Mouse (Mus musculus) limb, embryonic 15.5 days (tissue): ENCODE measurements at regions not wholly inside any gene's neighbourhood (a gene's known extent, or its start where the extent isn't known, plus 50 kb on each side); places are given as distances from the start of the nearest gene placed in this dataset.

Source experiments
- ATAC-seq: fragments of 200-750 bp; cut with Nextera tagmentation; 2 replicates; pipeline ENCODE4 v1.8.0; 2017; ENCODE audit warnings: low read depth, moderate TSS enrichment; ENCODE audit not compliant: insufficient number of reproducible peaks, low FRiP score, low TSS enrichment
- H3K27ac ChIP-seq: fragments of 300-500 bp; sonication (generic); 2 replicates; pipeline ENCODE4 v1.5.1; 2015; ENCODE audit warnings: moderate library complexity, mild to moderate bottlenecking, inconsistent platforms
- H3K27me3 ChIP-seq: fragments of 300-500 bp; sonication (generic); 2 replicates; pipeline ENCODE4 v1.6.1; 2015; ENCODE audit warnings: inconsistent platforms
- H3K36me3 ChIP-seq: fragments of 300-500 bp; sonication (generic); 2 replicates; pipeline ENCODE4 v1.6.1; 2015; ENCODE audit warnings: inconsistent platforms
- H3K4me1 ChIP-seq: fragments of 300-500 bp; sonication (generic); 2 replicates; pipeline ENCODE4 v1.6.1; 2015; ENCODE audit warnings: inconsistent platforms
- H3K4me2 ChIP-seq: fragments of 300-500 bp; sonication (generic); 2 replicates; pipeline ENCODE4 v1.6.1; 2015; ENCODE audit warnings: mild to moderate bottlenecking, inconsistent platforms
- H3K4me3 ChIP-seq: fragments of 300-500 bp; sonication (generic); 2 replicates; pipeline ENCODE4 v1.5.1; 2015; ENCODE audit warnings: mild to moderate bottlenecking, inconsistent platforms
- H3K9ac ChIP-seq: fragments of 300-500 bp; sonication (generic); 2 replicates; pipeline ENCODE4 v1.6.1; 2015; ENCODE audit warnings: inconsistent platforms
- H3K9me3 ChIP-seq: fragments of 300-500 bp; sonication (generic); 2 replicates; pipeline ENCODE4 v1.6.1; 2016; ENCODE audit warnings: inconsistent platforms
- WGBS: fragments of 180-500 bp; shearing (Covaris S2); methylation state at CpG from one replicate; pipeline ENCODE4 v1.1.7; 2015; 5-methylcytosine and 5-hydroxymethylcytosine counted together

- Histone ChIP-seq H3K9me3 (no peaks in the 10 kb centered on the region), H3K36me3 (no peaks in the 10 kb centered on the region), H3K4me3 (no peak overlapping the region), H3K9ac (no peak overlapping the region), H3K27me3 (no peaks in the 10 kb centered on the region), H3K4me2 (no peak overlapping the region), H3K27ac (no peak overlapping the region), H3K4me1 (no peaks in the 10 kb centered on the region)
- WGBS, result 82% methylated on average over 2 of the region's 2 CpGs
- ATAC-seq, result no peak
These were observed 542.9 kb downstream of the Gm9195 start for GRCm38 (mm10) chr14:71948701-71949100.

- no peak overlapping the region for H3K4me3 ChIP-seq
- H3K4me2 ChIP-seq, result no peak overlapping the region
- H3K9me3 ChIP-seq, result no peaks in the 10 kb centered on the region
- no peak overlapping the region for H3K9ac ChIP-seq
- no peak for ATAC-seq
- H3K4me1 ChIP-seq, result no peaks in the 10 kb centered on the region
- no peaks in the 10 kb centered on the region for H3K27me3 ChIP-seq
- 84% methylated on average over 2 of the region's 2 CpGs for whole genome bisulfite sequencing
- no peak overlapping the region for H3K27ac ChIP-seq
- no peaks in the 10 kb centered on the region for H3K36me3 ChIP-seq
These were observed 554.5 kb downstream of the Gm9195 start for GRCm38 (mm10) chr14:71937157-71937485.

DNA sequence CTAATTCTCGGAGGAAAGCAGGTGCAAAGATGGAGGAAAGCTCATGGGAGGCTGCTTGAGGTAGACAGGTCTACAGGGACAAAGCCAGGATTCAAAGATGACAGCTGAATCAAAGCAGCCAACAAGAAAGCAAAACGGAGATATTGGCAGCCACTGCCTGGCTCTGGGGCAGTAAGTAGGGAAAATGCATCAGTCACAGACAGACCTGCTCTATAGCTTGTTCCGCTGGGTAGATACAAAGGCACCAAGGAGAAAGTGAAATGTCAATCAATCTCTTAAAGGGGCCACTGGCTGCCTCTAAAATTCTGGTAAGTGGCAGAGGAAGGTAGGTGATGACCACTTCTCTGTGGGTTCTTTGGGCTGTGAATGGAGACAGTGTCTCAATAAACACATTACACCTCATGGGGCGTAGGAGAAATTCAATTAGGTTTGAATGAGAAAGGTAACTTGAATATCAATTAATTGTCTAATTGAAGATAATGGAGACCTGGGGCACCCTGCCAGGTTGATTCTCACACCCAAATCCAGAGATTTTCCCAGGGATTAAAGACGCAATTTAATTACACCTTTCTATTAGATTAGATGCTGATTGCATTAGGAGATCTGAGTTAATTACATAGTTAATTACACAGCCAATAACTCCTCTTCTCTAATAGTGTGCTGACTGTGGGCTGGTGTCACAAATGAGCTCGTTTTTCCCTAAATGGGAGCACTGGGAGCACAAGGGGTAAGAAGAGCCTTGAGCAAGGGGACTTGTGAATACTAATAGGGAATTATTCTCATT lies 555.1 kb downstream of the Gm9195 start:
- Histone ChIP-seq H3K4me2 (no peak overlapping the region), H3K27ac (no peak overlapping the region), H3K4me1 (no peaks in the 10 kb centered on the region), H3K9ac (no peak overlapping the region), H3K36me3 (no peaks in the 10 kb centered on the region), H3K4me3 (no peak overlapping the region), H3K27me3 (no peaks in the 10 kb centered on the region), H3K9me3 (no peaks in the 10 kb centered on the region)
- WGBS, result 64% methylated on average over 6 of the region's 6 CpGs
- ATAC-seq, result no peak

- Histone ChIP-seq H3K4me3 (no peak overlapping the region), H3K4me1 (no peaks in the 10 kb centered on the region), H3K9me3 (no peaks in the 10 kb centered on the region), H3K27me3 (no peaks in the 10 kb centered on the region), H3K36me3 (no peaks in the 10 kb centered on the region), H3K9ac (no peak overlapping the region), H3K4me2 (no peak overlapping the region), H3K27ac (no peak overlapping the region)
- WGBS, result 44% methylated on average over 5 of the region's 5 CpGs
- no peak for ATAC-seq
These were observed 575.7 kb downstream of the Gm9195 start for GRCm38 (mm10) chr14:71915964-71916363.

DNA sequence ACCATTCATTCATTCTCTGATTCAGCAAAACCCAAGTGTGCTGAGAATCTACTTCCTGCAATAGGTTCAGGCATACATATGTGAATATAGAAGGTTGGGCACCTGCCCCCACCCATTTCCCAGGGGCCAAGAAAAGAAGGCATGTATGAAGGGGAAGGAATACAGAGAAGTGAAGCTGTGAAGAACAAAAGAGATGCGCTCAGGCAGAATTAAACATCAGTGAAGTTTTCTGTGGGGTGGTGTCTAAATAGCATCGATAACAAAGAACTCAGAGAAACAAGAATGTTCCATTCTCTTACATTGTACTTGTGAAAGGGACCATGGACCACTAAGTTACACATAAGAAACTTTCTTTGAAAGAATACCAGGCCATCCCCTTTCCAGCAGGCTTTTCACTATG lies 580.7 kb downstream of the Gm9195 start:
- no peak overlapping the region for H3K4me3 ChIP-seq
- ATAC-seq, result no peak

GRCm38 (mm10) chr14:71895468-71895867 lies 596.2 kb downstream of the Gm9195 start:
- Histone ChIP-seq H3K36me3 (no peaks in the 10 kb centered on the region), H3K9me3 (no peaks in the 10 kb centered on the region), H3K4me1 (no peaks in the 10 kb centered on the region), H3K9ac (no peak overlapping the region), H3K27ac (no peak overlapping the region), H3K4me3 (no peak overlapping the region), H3K27me3 (no peaks in the 10 kb centered on the region), H3K4me2 (no peak overlapping the region)
- no peak for ATAC-seq
- 38% methylated on average over 4 of the region's 4 CpGs for WGBS

More for the DNA sequence above, 580.7 kb downstream of the Gm9195 start:
- Histone ChIP-seq H3K9me3 (no peaks in the 10 kb centered on the region), H3K27ac (no peak overlapping the region), H3K4me1 (no peaks in the 10 kb centered on the region), H3K36me3 (no peaks in the 10 kb centered on the region), H3K4me2 (no peak overlapping the region), H3K9ac (no peak overlapping the region), H3K27me3 (no peaks in the 10 kb centered on the region)
- 93% methylated on average over 2 of the region's 2 CpGs for WGBS

GRCm38 (mm10) chr14:71894811-71895210 lies 596.8 kb downstream of the Gm9195 start:
- no peak overlapping the region for H3K27ac ChIP-seq
- H3K9me3 ChIP-seq, result no peaks in the 10 kb centered on the region
- no peak overlapping the region for H3K9ac ChIP-seq
- no peaks in the 10 kb centered on the region for H3K4me1 ChIP-seq
- 66% methylated on average over 4 of the region's 4 CpGs for WGBS
- no peak overlapping the region for H3K4me2 ChIP-seq
- no peak for ATAC-seq
- H3K27me3 ChIP-seq, result no peaks in the 10 kb centered on the region
- no peak overlapping the region for H3K4me3 ChIP-seq
- H3K36me3 ChIP-seq, result no peaks in the 10 kb centered on the region

DNA sequence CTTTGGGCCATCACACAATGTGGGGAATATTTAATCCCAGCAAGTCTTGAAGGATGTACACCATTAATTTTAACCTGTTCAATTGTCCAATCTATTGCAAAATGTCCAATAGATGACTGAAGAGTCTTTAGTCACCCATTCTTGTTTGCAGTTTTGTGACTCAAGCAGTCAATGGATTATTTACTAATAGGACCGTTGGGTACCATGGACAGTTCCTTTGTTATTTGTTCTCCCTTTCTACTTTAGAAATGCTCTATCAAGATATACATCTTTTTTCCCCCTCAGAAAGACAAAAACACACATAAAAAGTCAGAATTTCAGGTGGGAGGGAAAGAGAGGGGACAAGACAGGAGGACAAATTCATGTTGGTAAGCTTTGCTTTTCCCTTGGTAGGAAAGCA lies 598.3 kb downstream of the Gm9195 start:
- no peaks in the 10 kb centered on the region for H3K9me3 ChIP-seq
- no peak overlapping the region for H3K4me2 ChIP-seq
- H3K4me3 ChIP-seq, result no peak overlapping the region
- H3K9ac ChIP-seq, result no peak overlapping the region
- WGBS, result 64% methylated on average over 1 of the region's 1 CpGs
- no peak for ATAC-seq
- no peaks in the 10 kb centered on the region for H3K27me3 ChIP-seq
- H3K36me3 ChIP-seq, result no peaks in the 10 kb centered on the region
- H3K27ac ChIP-seq, result no peak overlapping the region
- no peaks in the 10 kb centered on the region for H3K4me1 ChIP-seq

GRCm38 (mm10) chr14:71891667-71892066 lies 600.0 kb downstream of the Gm9195 start:
- 79% methylated on average over 1 of the region's 1 CpGs for WGBS
- ATAC-seq, result no peak
- H3K27ac ChIP-seq, result no peak overlapping the region

GRCm38 (mm10) chr14:71882871-71883270 lies 608.8 kb downstream of the Gm9195 start:
- ATAC-seq, result no peak
- Histone ChIP-seq H3K27me3 (no peaks in the 10 kb centered on the region), H3K9me3 (no peaks in the 10 kb centered on the region), H3K27ac (no peak overlapping the region), H3K9ac (no peak overlapping the region), H3K36me3 (no peaks in the 10 kb centered on the region), H3K4me3 (no peak overlapping the region), H3K4me2 (no peak overlapping the region), H3K4me1 (no peaks in the 10 kb centered on the region)
- 83% methylated on average over 2 of the region's 2 CpGs for WGBS

More at GRCm38 (mm10) chr14:71891667-71892066, 600.0 kb downstream of the Gm9195 start:
- Histone ChIP-seq H3K36me3 (no peaks in the 10 kb centered on the region), H3K9ac (no peak overlapping the region), H3K27me3 (no peaks in the 10 kb centered on the region), H3K4me3 (no peak overlapping the region), H3K4me2 (no peak overlapping the region), H3K9me3 (no peaks in the 10 kb centered on the region), H3K4me1 (no peaks in the 10 kb centered on the region)

DNA sequence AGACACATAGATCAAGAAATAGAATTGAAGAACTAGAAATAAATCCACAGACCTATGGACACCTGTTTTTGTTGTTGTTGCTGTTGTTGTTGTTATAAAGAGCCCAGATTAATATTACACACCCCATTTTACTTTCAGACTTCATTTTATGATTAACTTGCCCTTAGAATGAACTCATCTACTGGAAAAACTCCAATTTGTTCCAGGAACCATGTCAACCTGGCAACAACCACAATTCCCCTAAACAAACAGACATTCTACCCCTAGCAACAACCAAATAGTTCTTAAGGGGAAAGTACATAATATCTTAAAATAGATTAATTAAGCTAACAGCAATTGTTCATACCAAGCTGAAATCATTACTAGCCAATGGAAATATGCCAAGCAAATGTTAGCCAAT lies 646.1 kb downstream of the Gm9195 start:
- ATAC-seq, result no peak
- Histone ChIP-seq H3K9me3 (no peaks in the 10 kb centered on the region), H3K27me3 (no peaks in the 10 kb centered on the region), H3K27ac (no peak overlapping the region), H3K4me2 (no peak overlapping the region), H3K9ac (no peak overlapping the region), H3K4me1 (no peaks in the 10 kb centered on the region), H3K36me3 (no peaks in the 10 kb centered on the region), H3K4me3 (no peak overlapping the region)

GRCm38 (mm10) chr14:71808863-71809487 lies 682.7 kb downstream of the Gm9195 start:
- Histone ChIP-seq H3K9me3 (no peaks in the 10 kb centered on the region), H3K27me3 (no peaks in the 10 kb centered on the region), H3K9ac (no peak overlapping the region), H3K27ac (no peak overlapping the region), H3K4me2 (no peak overlapping the region), H3K4me3 (no peak overlapping the region), H3K4me1 (no peaks in the 10 kb centered on the region), H3K36me3 (no peaks in the 10 kb centered on the region)
- no peak for ATAC-seq
- 53% methylated on average over 13 of the region's 13 CpGs for WGBS
